In the genomic region with DNA sequence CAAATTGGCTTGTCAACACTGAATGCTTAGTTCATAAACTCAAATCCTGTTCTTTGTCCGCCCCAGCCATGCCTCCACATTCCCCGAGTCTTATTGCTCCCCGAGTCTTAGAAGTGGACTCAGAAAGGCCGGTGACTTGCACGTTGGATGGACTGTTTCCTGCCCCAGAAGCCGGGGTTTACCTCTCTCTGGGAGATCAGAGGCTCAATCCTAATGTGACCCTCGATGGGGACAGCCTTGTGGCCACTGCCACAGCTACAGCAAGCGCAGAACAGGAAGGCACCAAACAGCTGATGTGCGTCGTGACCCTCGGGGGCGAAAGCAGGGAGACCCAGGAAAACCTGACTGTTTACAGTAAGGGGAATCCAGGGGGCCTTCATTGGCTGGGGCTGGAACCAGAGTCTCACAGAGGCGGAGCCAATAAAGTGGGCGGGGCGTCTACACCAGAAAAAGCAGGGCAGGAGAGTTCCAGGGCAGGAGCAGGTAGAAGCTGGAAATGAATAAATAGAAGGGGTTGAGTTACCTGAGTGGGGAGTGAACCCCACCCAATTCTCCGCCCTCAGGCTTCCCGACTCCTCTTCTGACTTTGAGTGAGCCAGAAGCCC, we compare ENCODE assay signal across 11 mouse cellular contexts. TPM values are rescaled to one million over a fixed set of nuclear protein-coding genes. Genes with fewer than 3 reads are reported as not detected.
A peak's percentile ranks its signal among the peaks of the same experiment; 100 is the strongest.
DNase-seq lines count a peak whose midpoint lies in the region; ATAC-seq and TF ChIP-seq lines count a peak whose summit lies in the region.
"Had no signal": no experiment of that assay in that cellular context is flagged by ENCODE, and none has a peak within 500 bp of the region (broad histone marks: within the 10 kb centered on the region; RNA-seq: fewer than 3 reads in every experiment).

No protein-coding gene starts in this region.

- peaks cover 46% of the 10 kb centered on the region for H3K4me1 ChIP-seq in hindbrain, postnatal 0 days (ENCODE audit: insufficient read depth, low read length)
- peaks cover 72% of the 10 kb centered on the region for H3K4me1 ChIP-seq in neural tube, embryonic 13.5 days (replicated peaks)

- no peaks in the 10 kb centered on the region for H3K9me3 ChIP-seq in hindbrain, postnatal 0 days (ENCODE audit: low read length)
- no peaks in the 10 kb centered on the region for H3K9me3 ChIP-seq in neural tube, embryonic 13.5 days

- H3K27me3 ChIP-seq in hindbrain, postnatal 0 days (ENCODE audit: insufficient read depth, low read length) = peaks cover 68% of the 10 kb centered on the region
- H3K27me3 ChIP-seq in neural tube, embryonic 13.5 days = peaks cover 99% of the 10 kb centered on the region

- peak overlapping the region; percentile 24; the same call in 1 of the 2 replicates for H3K4me3 ChIP-seq in left cerebral cortex, adult 2 months
- no peak overlapping the region for H3K4me3 ChIP-seq in hindbrain, postnatal 0 days (ENCODE audit: low read length)
- H3K4me3 ChIP-seq in neural tube, embryonic 13.5 days = peak overlapping the region; percentile 4; the same call in 1 of the 2 replicates

- intact Hi-C loops in left cerebral cortex, adult 2 months (cut with DNase I) = loop anchor here (5.0 kb wide), 2 partner anchors 58 to 103 kb away; a partner anchor contains a TSS
- intact Hi-C loops in left cerebral cortex, postnatal 4 days (cut with DNase I) = loop anchor here (10.0 kb wide), 1 partner anchor 100 kb away; a partner anchor contains a TSS
- intact Hi-C loops in left cerebral cortex, postnatal 14 days (cut with DNase I) = loop anchor here (5.0 kb wide), 2 partner anchors 58 to 103 kb away; a partner anchor contains a TSS

- peak overlapping the region; percentile 24; the same call in 1 of the 2 replicates for H3K27ac ChIP-seq in left cerebral cortex, adult 2 months
- H3K27ac ChIP-seq in hindbrain, postnatal 0 days = no peak overlapping the region
- H3K27ac ChIP-seq in neural tube, embryonic 13.5 days (replicated peaks) = no peak overlapping the region

- no peaks in the 10 kb centered on the region for H3K36me3 ChIP-seq in hindbrain, postnatal 0 days (ENCODE audit: insufficient read depth, low read length)
- H3K36me3 ChIP-seq in neural tube, embryonic 13.5 days = no peaks in the 10 kb centered on the region

- TF ChIP-seq CTCF in left cerebral cortex, adult 2 months (IDR thresholded peaks at IDR 0.05) = no peak
- no peak for TF ChIP-seq CTCF in hindbrain, postnatal 0 days (IDR thresholded peaks at IDR 0.05; ENCODE audit: low read depth)

- 11% methylated on average over 17 of the region's 17 CpGs for WGBS in hindbrain, postnatal 0 days
- 4% methylated on average over 17 of the region's 17 CpGs for WGBS in neural tube, embryonic 13.5 days

- no peak for ATAC-seq in CD4-positive, CD25-positive, alpha-beta regulatory T cell, adult 4 months
- no peak for ATAC-seq in hindbrain, postnatal 0 days
- no peak for ATAC-seq in neural tube, embryonic 13.5 days (ENCODE audit: low read depth)

- 0 out of 2 replicates have a peak overlapping the region, but pooled peaks have one; percentile 10 for H3K4me2 ChIP-seq in hindbrain, postnatal 0 days (ENCODE audit: low read depth, low read length)
- no peak overlapping the region for H3K4me2 ChIP-seq in neural tube, embryonic 13.5 days

- DNase-seq in CD4-positive, CD25-positive, alpha-beta regulatory T cell, adult 2 months (ENCODE audit: low read depth, low spot score) = peak; percentile 49
- peak in 1 of 2 experiments; percentile 14 for DNase-seq in left cerebral cortex, adult 2 months (ENCODE audit: extremely low spot score in 1 of 2, low spot score in 2 of 2)
- no peak for DNase-seq in left cerebral cortex, postnatal 4 days
- DNase-seq in hindbrain, postnatal 0 days (ENCODE audit: low spot score) = no peak
- no peak for DNase-seq in adrenal gland, postnatal 4 days (ENCODE audit: low spot score in 2 of 2)
- no peak for DNase-seq in left cerebral cortex, postnatal 14 days (ENCODE audit: low spot score in 2 of 2)
- DNase-seq: cerebellum, postnatal 36 days; gastrocnemius, postnatal 14 days had no signal

- no peak overlapping the region for H3K9ac ChIP-seq in hindbrain, postnatal 0 days (replicated peaks; ENCODE audit: low read length)
- H3K9ac ChIP-seq in neural tube, embryonic 13.5 days = no peak overlapping the region

RNA-seq across cellular contexts. Expression of a gene that starts 2.7 kb away (rescaled TPM):
- under 1 TPM in 1 of 2 experiments, not detected in 1; 0.20 TPM for polyA plus RNA-seq in CD4-positive, CD25-positive, alpha-beta regulatory T cell, adult 4 months (2017; shearing (Covaris generic))
- total RNA-seq in left cerebral cortex, adult 2 months (2021) = 100 to 1,000 TPM; 230 to 248 TPM
- total RNA-seq in left cerebral cortex, postnatal 4 days (2021) = 10 to 100 TPM; 28.1 to 41.3 TPM
- total RNA-seq in hindbrain, postnatal 0 days (2014; rRNA removed) = 9.1 and 9.7 TPM in 2 replicates
- polyA plus RNA-seq in hindbrain, postnatal 0 days (2015; fragmentation: Nextera tagmentation; extraction: Ambion mirVana) = 3.6 and 3.7 TPM in 2 replicates
- 0.45 and 0.68 TPM in 2 replicates for polyA plus RNA-seq in neural tube, embryonic 13.5 days (2015; fragmentation: Nextera tagmentation; extraction: Ambion mirVana)
- total RNA-seq in adrenal gland, postnatal 4 days (2021) = 1 to 10 TPM in 1 of 2 experiments, under 1 TPM in 1; 0.81 to 1.3 TPM
- 100 to 1,000 TPM; 294 to 307 TPM for total RNA-seq in left cerebral cortex, postnatal 14 days (2021)
- polyA plus RNA-seq: stomach, embryonic 14.5 days had no signal

RNA-seq across cellular contexts. Expression of a gene that starts 5.4 kb away (rescaled TPM):
- 1 to 10 TPM; 2.7 to 3.5 TPM for polyA plus RNA-seq in CD4-positive, CD25-positive, alpha-beta regulatory T cell, adult 4 months (2017; shearing (Covaris generic))
- total RNA-seq in left cerebral cortex, adult 2 months (2021) = 1 to 10 TPM; 1.5 to 1.6 TPM
- total RNA-seq in left cerebral cortex, postnatal 4 days (2021) = not detected
- total RNA-seq in hindbrain, postnatal 0 days (2014; rRNA removed) = not detected in 2 replicates
- 0.15 TPM in 1 of 2 replicates, not detected in the other for polyA plus RNA-seq in hindbrain, postnatal 0 days (2015; fragmentation: Nextera tagmentation; extraction: Ambion mirVana)
- 0.33 and 0.56 TPM in 2 replicates for polyA plus RNA-seq in neural tube, embryonic 13.5 days (2015; fragmentation: Nextera tagmentation; extraction: Ambion mirVana)
- total RNA-seq in adrenal gland, postnatal 4 days (2021) = 1 to 10 TPM; 3.8 to 4.5 TPM
- total RNA-seq in left cerebral cortex, postnatal 14 days (2021) = under 1 TPM in 1 of 2 experiments, not detected in 1; 0.86 TPM

RNA-seq across cellular contexts. Expression of a gene that starts 18.8 kb away (rescaled TPM):
- 100 to 1,000 TPM in 1 of 2 experiments, 10 to 100 TPM in 1; 66.8 to 106 TPM for polyA plus RNA-seq in CD4-positive, CD25-positive, alpha-beta regulatory T cell, adult 4 months (2017; shearing (Covaris generic))
- 1 to 10 TPM; 2.0 to 3.6 TPM for total RNA-seq in left cerebral cortex, adult 2 months (2021)
- 1 to 10 TPM; 2.5 to 2.8 TPM for total RNA-seq in left cerebral cortex, postnatal 4 days (2021)
- 4.3 and 5.0 TPM in 2 replicates for total RNA-seq in hindbrain, postnatal 0 days (2014; rRNA removed)
- polyA plus RNA-seq in hindbrain, postnatal 0 days (2015; fragmentation: Nextera tagmentation; extraction: Ambion mirVana) = 3.8 and 4.4 TPM in 2 replicates
- polyA plus RNA-seq in neural tube, embryonic 13.5 days (2015; fragmentation: Nextera tagmentation; extraction: Ambion mirVana) = 3.9 and 4.8 TPM in 2 replicates
- total RNA-seq in adrenal gland, postnatal 4 days (2021) = 10 to 100 TPM in 1 of 2 experiments, 1 to 10 TPM in 1; 10.0 to 11.7 TPM
- total RNA-seq in left cerebral cortex, postnatal 14 days (2021) = 1 to 10 TPM; 3.0 to 3.6 TPM

RNA-seq across cellular contexts. Expression of a gene that starts 32.0 kb away (rescaled TPM):
- 100 to 1,000 TPM in 1 of 2 experiments, 10 to 100 TPM in 1; 94.9 to 122 TPM for polyA plus RNA-seq in CD4-positive, CD25-positive, alpha-beta regulatory T cell, adult 4 months (2017; shearing (Covaris generic))
- total RNA-seq in left cerebral cortex, adult 2 months (2021) = 10 to 100 TPM; 59.2 to 64.2 TPM
- total RNA-seq in left cerebral cortex, postnatal 4 days (2021) = 10 to 100 TPM; 45.2 to 49.3 TPM
- 104 and 107 TPM in 2 replicates for total RNA-seq in hindbrain, postnatal 0 days (2014; rRNA removed)
- 117 and 124 TPM in 2 replicates for polyA plus RNA-seq in hindbrain, postnatal 0 days (2015; fragmentation: Nextera tagmentation; extraction: Ambion mirVana)
- polyA plus RNA-seq in neural tube, embryonic 13.5 days (2015; fragmentation: Nextera tagmentation; extraction: Ambion mirVana) = 105 and 110 TPM in 2 replicates
- 10 to 100 TPM; 96.9 to 97.0 TPM for total RNA-seq in adrenal gland, postnatal 4 days (2021)
- total RNA-seq in left cerebral cortex, postnatal 14 days (2021) = 10 to 100 TPM; 58.7 to 62.9 TPM

RNA-seq across cellular contexts. Expression of a gene that starts 32.3 kb away (rescaled TPM):
- 1 to 10 TPM in 1 of 2 experiments, not detected in 1; 1.4 TPM for polyA plus RNA-seq in CD4-positive, CD25-positive, alpha-beta regulatory T cell, adult 4 months (2017; shearing (Covaris generic))
- 1 to 10 TPM in 1 of 2 experiments, not detected in 1; 1.3 TPM for total RNA-seq in left cerebral cortex, adult 2 months (2021)
- not detected for total RNA-seq in left cerebral cortex, postnatal 4 days (2021)
- 1.1 and 2.2 TPM in 2 replicates for total RNA-seq in hindbrain, postnatal 0 days (2014; rRNA removed)
- polyA plus RNA-seq in hindbrain, postnatal 0 days (2015; fragmentation: Nextera tagmentation; extraction: Ambion mirVana) = 0.16 TPM in 1 of 2 replicates, not detected in the other
- 1.4 and 2.1 TPM in 2 replicates for polyA plus RNA-seq in neural tube, embryonic 13.5 days (2015; fragmentation: Nextera tagmentation; extraction: Ambion mirVana)
- not detected for total RNA-seq in adrenal gland, postnatal 4 days (2021)
- total RNA-seq in left cerebral cortex, postnatal 14 days (2021) = 1 to 10 TPM in 1 of 2 experiments, not detected in 1; 1.8 TPM
- total RNA-seq: gastrocnemius, postnatal 14 days had no signal

Comparison
In these comparisons a context has a peak if more than half of its experiments do, and no peak if none do; other contexts are left out.
1. RNA of a gene that starts 2.7 kb away (total RNA-seq): 294 to 307 TPM in left cerebral cortex, postnatal 14 days and 230 to 248 TPM in left cerebral cortex, adult 2 months; 28.1 to 41.3 TPM in left cerebral cortex, postnatal 4 days, 9.1 to 9.7 TPM in hindbrain, postnatal 0 days and 0.81 to 1.3 TPM in adrenal gland, postnatal 4 days; every median in the first group is over 4 times any median in the second.